Mouse (Mus musculus) MEL (cell line): ENCODE measurements around the gene Hk3. TPM values are rescaled to one million over a fixed set of nuclear protein-coding genes. Genes with fewer than 3 reads are reported as not detected.

Experiments
- DNase-seq: peaks from one replicate; pipeline ENCODE4 v3.0.0; 2011; ENCODE audit warnings: low read depth, low spot score
- H3K27ac ChIP-seq: 2 replicates; pipeline ENCODE4 v1.5.1; 2012; ENCODE audit warnings: low read depth, mild to moderate bottlenecking, control low read depth, low read length, moderate library complexity; ENCODE audit not compliant: control insufficient read depth
- H3K27me3 ChIP-seq, 2 experiments: fragments of 150-350 bp in 1 of 2; sonication (generic) in 1 of 2; 2 replicates each; pipeline ENCODE4 v1.6.1; 2012; ENCODE audit warnings: low read length in 2 of 2, mild to moderate bottlenecking in 2 of 2, improper control_type of control experiment in 1 of 2, moderate library complexity in 1 of 2; ENCODE audit not compliant: insufficient read depth in 2 of 2, control insufficient read depth in 1 of 2
- H3K36me3 ChIP-seq, 2 experiments: 2 replicates each; pipeline ENCODE4 v1.6.1; 2012 to 2014; ENCODE audit warnings: low read length in 2 of 2, improper control_type of control experiment in 1 of 2, inconsistent platforms in 1 of 2, mild to moderate bottlenecking in 1 of 2; ENCODE audit not compliant: insufficient read depth in 2 of 2, control insufficient read depth in 1 of 2
- H3K4me1 ChIP-seq, 2 experiments: fragments of 150-350 bp in 1 of 2; sonication (generic) in 1 of 2; 2 replicates each; pipeline ENCODE4 v1.6.1; 2012; ENCODE audit warnings: low read length in 2 of 2, improper control_type of control experiment in 1 of 2, mild to moderate bottlenecking in 1 of 2; ENCODE audit not compliant: insufficient read depth in 2 of 2, control insufficient read depth in 1 of 2
- H3K4me3 ChIP-seq, 2 experiments: fragments of 150-350 bp in 1 of 2; sonication (generic) in 1 of 2; 2 replicates each; pipeline ENCODE4 v1.5.1; 2012; ENCODE audit warnings: low read depth in 2 of 2, low read length in 2 of 2, mild to moderate bottlenecking in 2 of 2, moderate library complexity in 2 of 2, control low read depth in 1 of 2, improper control_type of control experiment in 1 of 2; ENCODE audit not compliant: control insufficient read depth in 1 of 2, insufficient read depth in 1 of 2
- H3K79me2 ChIP-seq: 2 replicates; pipeline ENCODE4 v1.6.1; 2012; ENCODE audit warnings: mild to moderate bottlenecking, low read length, moderate library complexity; ENCODE audit not compliant: control insufficient read depth, poor library complexity, insufficient read depth
- H3K9ac ChIP-seq: 2 replicates; pipeline ENCODE4 v1.6.1; 2012; ENCODE audit warnings: low read depth, mild to moderate bottlenecking, control low read depth, low read length, moderate library complexity; ENCODE audit not compliant: control insufficient read depth, poor library complexity, severe bottlenecking
- H3K9me3 ChIP-seq: fragments of 150-350 bp; sonication (generic); replicated peaks from 2 replicates; pipeline ENCODE4 v1.6.1; 2012; ENCODE audit warnings: mild to moderate bottlenecking, low read length, improper control_type of control experiment, moderate library complexity; ENCODE audit not compliant: insufficient read depth
- CHD1 ChIP-seq: IDR thresholded peaks from 2 replicates; pipeline ENCODE4 v1.6.1; 2012; ENCODE audit warnings: low read depth, mild to moderate bottlenecking, inconsistent platforms, low read length, improper control_type of control experiment
- CHD2 ChIP-seq: IDR thresholded peaks from 2 replicates; pipeline ENCODE4 v1.6.1; 2011; ENCODE audit warnings: low read length, improper control_type of control experiment
- CTCF ChIP-seq, 3 experiments: IDR thresholded peaks in 2 of 3; conservative IDR thresholded peaks in 1 of 3; 2 replicates each; pipeline ENCODE4 v1.5.1; 2011 to 2012; ENCODE audit warnings: low read length in 3 of 3, low read depth in 2 of 3, mild to moderate bottlenecking in 2 of 3, improper control_type of control experiment in 1 of 3, inconsistent platforms in 1 of 3, mixed read lengths in 1 of 3, moderate library complexity in 1 of 3; ENCODE audit not compliant: control insufficient read depth in 1 of 3, insufficient read depth in 1 of 3, poor library complexity in 1 of 3, severe bottlenecking in 1 of 3
- E2F4 ChIP-seq: IDR thresholded peaks from 2 replicates; pipeline ENCODE4 v1.6.1; 2011; ENCODE audit warnings: low read depth, low read length, improper control_type of control experiment, borderline replicate concordance
- ELF1 ChIP-seq: IDR thresholded peaks from 2 replicates; pipeline ENCODE4 v1.6.1; 2014; ENCODE audit warnings: low read depth, mild to moderate bottlenecking, inconsistent platforms, low read length, improper control_type of control experiment, moderate library complexity
- ETS1 ChIP-seq: IDR thresholded peaks from 2 replicates; pipeline ENCODE4 v1.6.1; 2012; ENCODE audit warnings: low read depth, mild to moderate bottlenecking, inconsistent platforms, low read length, improper control_type of control experiment, moderate library complexity
- MAZ ChIP-seq: IDR thresholded peaks from 2 replicates; pipeline ENCODE4 v1.6.1; 2012; ENCODE audit warnings: low read depth, mild to moderate bottlenecking, inconsistent platforms, low read length, improper control_type of control experiment
- MEF2A ChIP-seq: IDR thresholded peaks from 2 replicates; pipeline ENCODE4 v1.6.1; 2014; ENCODE audit warnings: low read depth, mild to moderate bottlenecking, inconsistent platforms, low read length, improper control_type of control experiment; ENCODE audit not compliant: poor library complexity, insufficient replicate concordance, severe bottlenecking; ENCODE audit errors: extremely low read depth
- MXI1 ChIP-seq: IDR thresholded peaks from 2 replicates; pipeline ENCODE4 v1.6.1; 2011; ENCODE audit warnings: mild to moderate bottlenecking, low read depth, low read length, improper control_type of control experiment
- NRF1 ChIP-seq: IDR thresholded peaks from 2 replicates; pipeline ENCODE4 v1.6.1; 2014; ENCODE audit warnings: low read depth, mild to moderate bottlenecking, inconsistent platforms, low read length, improper control_type of control experiment, moderate library complexity; ENCODE audit not compliant: poor library complexity, insufficient read depth, severe bottlenecking
- POLR2AphosphoS5 ChIP-seq: IDR thresholded peaks from 2 replicates; pipeline ENCODE4 v1.6.1; 2012; ENCODE audit warnings: low read depth, borderline replicate concordance, mild to moderate bottlenecking, inconsistent platforms, low read length, moderate library complexity, mixed read lengths
- RCOR1 ChIP-seq: IDR thresholded peaks from 2 replicates; pipeline ENCODE4 v1.6.1; 2012; ENCODE audit warnings: low read depth, mild to moderate bottlenecking, inconsistent platforms, low read length, improper control_type of control experiment
- SIN3A ChIP-seq: IDR thresholded peaks from 2 replicates; pipeline ENCODE4 v1.6.1; 2012; ENCODE audit warnings: low read length, improper control_type of control experiment, inconsistent platforms
- SMC3 ChIP-seq: IDR thresholded peaks from 2 replicates; pipeline ENCODE4 v1.6.1; 2011; ENCODE audit warnings: low read depth, low read length, improper control_type of control experiment
- USF1 ChIP-seq: IDR thresholded peaks from 2 replicates; pipeline ENCODE4 v1.6.1; 2014; ENCODE audit warnings: low read depth, mild to moderate bottlenecking, inconsistent platforms, low read length, improper control_type of control experiment, moderate library complexity
- ZKSCAN1 ChIP-seq: IDR thresholded peaks from 2 replicates; pipeline ENCODE4 v1.6.1; 2012; ENCODE audit warnings: low read depth, mild to moderate bottlenecking, inconsistent platforms, low read length, improper control_type of control experiment, moderate library complexity
- ZMIZ1 ChIP-seq: IDR thresholded peaks from 2 replicates; pipeline ENCODE4 v1.6.1; 2012; ENCODE audit warnings: low read depth, mild to moderate bottlenecking, inconsistent platforms, low read length, improper control_type of control experiment, moderate library complexity
- polyA plus RNA-seq, 2 experiments: library from polyadenylated mRNA; stranded (reverse) in 1 of 2; unstranded in 1 of 2; fragments of >175 nt in 1 of 2; fragments of >200 nt in 1 of 2; gene quantifications; 2 replicates each; pipeline versions ENCODE4 v1.2.1 to v1.2.4; 2012; ENCODE audit warnings: low replicate concordance in 2 of 2, low read depth in 1 of 2; ENCODE audit not compliant: insufficient read length in 2 of 2, insufficient read depth in 1 of 2, missing spikeins in 1 of 2
- total RNA-seq: library from RNA; depleted of rRNA; stranded (reverse); fragments of 300-350 nt; gene quantifications from 2 replicates; pipeline ENCODE4 v1.2.3, GENCODE M21; 2012

Gene Hk3
- total and polyA plus RNA-seq, 3 experiments: not detected

DNA sequence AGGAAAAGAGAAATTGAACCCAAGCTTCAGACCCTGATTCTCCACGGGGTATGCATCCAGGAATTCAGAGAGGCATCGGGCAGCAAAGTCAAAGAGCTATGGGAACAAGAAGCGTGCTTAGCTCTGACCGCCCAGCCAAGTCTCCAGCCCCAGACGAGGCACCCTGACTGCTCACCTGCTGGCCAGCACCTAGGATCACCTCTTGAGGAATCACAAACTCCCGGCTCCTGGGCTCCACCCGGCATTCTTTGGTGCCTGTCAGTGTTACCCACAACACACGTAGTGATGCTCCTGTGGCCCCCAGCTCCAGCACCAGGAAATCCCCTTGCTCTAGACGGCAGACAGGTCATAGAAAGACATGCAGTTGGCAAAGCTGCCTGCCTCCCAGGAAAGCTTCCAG is 6.7 kb downstream of the Hk3 start:
- H3K4me1 ChIP-seq: no peaks in the 10 kb centered on the region
- DNase-seq: no peak
- no peaks in the 10 kb centered on the region for H3K27me3 ChIP-seq
- no peaks in the 10 kb centered on the region for H3K36me3 ChIP-seq
- H3K79me2 ChIP-seq: no peaks in the 10 kb centered on the region
- H3K4me3 ChIP-seq: no peak overlapping the region
- H3K9ac ChIP-seq: no peak overlapping the region
- no peaks in the 10 kb centered on the region for H3K9me3 ChIP-seq
- H3K27ac ChIP-seq: no peak overlapping the region
- no peak for TF ChIP-seq E2F4
- no peak for TF ChIP-seq MAZ
- TF ChIP-seq ZKSCAN1: no peak
- TF ChIP-seq ELF1: no peak
- no peak for TF ChIP-seq NRF1

DNA sequence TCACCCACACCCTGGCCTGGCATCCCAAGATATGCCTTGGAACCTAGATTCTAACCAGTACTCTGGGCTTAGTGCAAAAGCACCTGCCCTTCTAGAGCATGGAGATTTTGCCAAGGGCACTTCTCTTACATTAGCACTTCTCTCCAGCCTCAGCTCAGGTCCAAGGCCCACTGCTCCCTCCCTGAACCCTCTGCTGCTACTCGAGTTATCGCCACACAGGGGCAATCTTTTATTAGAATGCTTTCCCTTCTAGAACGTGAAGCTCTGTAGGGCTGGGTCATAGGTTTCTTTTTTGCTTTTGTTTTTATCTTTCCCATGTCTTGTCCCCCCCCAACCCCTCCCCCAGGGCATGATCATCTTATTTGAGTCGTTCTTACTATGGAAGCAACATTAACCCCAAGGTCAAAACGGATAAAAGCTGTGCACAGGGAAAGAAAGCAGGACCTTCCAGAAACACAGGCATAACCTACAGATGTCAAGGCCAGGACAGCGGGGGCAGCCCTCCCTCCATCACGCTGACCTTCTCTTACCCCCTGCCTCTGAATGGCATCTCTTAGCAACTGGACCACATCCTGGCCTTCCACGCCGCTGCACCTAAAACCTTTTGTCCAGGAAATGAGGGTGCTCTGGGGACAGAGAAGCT is 7.4 kb downstream of the Hk3 start:
- DNase-seq: no peak
- Histone ChIP-seq H3K27me3 (no peaks in the 10 kb centered on the region), H3K36me3 (no peaks in the 10 kb centered on the region), H3K79me2 (no peaks in the 10 kb centered on the region), H3K9ac (no peak overlapping the region), H3K9me3 (no peaks in the 10 kb centered on the region), H3K4me3 (no peak overlapping the region), H3K27ac (no peak overlapping the region)
- no peak for TF ChIP-seq SMC3
- TF ChIP-seq, all 39 proteins: peak for 0
- no peaks in the 10 kb centered on the region for H3K4me1 ChIP-seq

DNA sequence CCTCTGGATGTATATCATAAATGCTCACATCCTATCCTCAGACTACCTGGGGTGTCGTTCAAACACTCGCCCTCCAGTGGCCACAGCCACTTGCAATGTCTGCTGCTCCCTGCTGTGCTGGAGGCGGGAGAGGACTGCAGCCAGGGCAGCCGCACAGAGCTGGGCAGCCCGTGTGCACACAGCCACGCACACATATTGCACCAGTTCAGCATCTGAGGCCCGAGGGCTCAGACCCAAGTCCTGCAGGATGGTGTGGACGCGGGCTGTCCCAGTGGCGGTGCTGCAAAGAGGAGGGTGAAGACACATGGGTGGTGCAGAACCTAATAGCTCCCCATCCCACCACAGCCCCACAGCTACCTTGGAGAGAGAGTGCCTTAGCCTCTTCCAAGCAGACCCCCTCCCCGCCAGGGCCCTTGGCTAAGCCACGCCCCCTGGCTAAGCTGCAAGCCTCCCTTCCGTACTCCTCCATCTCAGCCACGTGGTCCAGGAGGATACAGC is 9.2 kb downstream of the Hk3 start:
- Histone ChIP-seq H3K27me3 (no peaks in the 10 kb centered on the region), H3K27ac (no peak overlapping the region), H3K36me3 (no peaks in the 10 kb centered on the region), H3K9me3 (no peaks in the 10 kb centered on the region), H3K4me3 (no peak overlapping the region), H3K79me2 (no peaks in the 10 kb centered on the region), H3K4me1 (no peaks in the 10 kb centered on the region), H3K9ac (no peak overlapping the region)
- no peak for DNase-seq
- TF ChIP-seq MEF2A (no peak), ZKSCAN1 (no peak), ZMIZ1 (no peak), E2F4 (no peak), CHD1 (no peak), ETS1 (no peak), MXI1 (no peak), CTCF (IDR thresholded peaks at IDR 0.05 in 2 of 3, conservative IDR thresholded peaks at IDR 0.05 in 1 of 3; ENCODE audit: control insufficient read depth in 1 of 3, insufficient read depth in 1 of 3, low read depth in 2 of 3, low read length in 3 of 3, poor library complexity in 1 of 3, severe bottlenecking in 1 of 3) (no peak), POLR2AphosphoS5 (no peak), CHD2 (no peak), USF1 (no peak), SMC3 (no peak), RCOR1 (no peak), SIN3A (no peak), ELF1 (no peak)
